Mouse (Mus musculus) megakaryocyte-erythroid progenitor cell, adult 5-6 weeks (primary cell): ENCODE measurements at regions not wholly inside any gene's neighbourhood (a gene's known extent, or its start where the extent isn't known, plus 50 kb on each side); places are given as distances from the start of the nearest gene placed in this dataset.
A peak's percentile ranks its signal among the peaks of the same experiment; 100 is the strongest.

Experiments used
- ATAC-seq: replicated peaks from 2 replicates; pipeline ENCODE4 v1.8.0; 2016; ENCODE audit warnings: mild to moderate bottlenecking, inconsistent platforms; ENCODE audit not compliant: severe bottlenecking, poor library complexity, low FRiP score, low TSS enrichment

DNA sequence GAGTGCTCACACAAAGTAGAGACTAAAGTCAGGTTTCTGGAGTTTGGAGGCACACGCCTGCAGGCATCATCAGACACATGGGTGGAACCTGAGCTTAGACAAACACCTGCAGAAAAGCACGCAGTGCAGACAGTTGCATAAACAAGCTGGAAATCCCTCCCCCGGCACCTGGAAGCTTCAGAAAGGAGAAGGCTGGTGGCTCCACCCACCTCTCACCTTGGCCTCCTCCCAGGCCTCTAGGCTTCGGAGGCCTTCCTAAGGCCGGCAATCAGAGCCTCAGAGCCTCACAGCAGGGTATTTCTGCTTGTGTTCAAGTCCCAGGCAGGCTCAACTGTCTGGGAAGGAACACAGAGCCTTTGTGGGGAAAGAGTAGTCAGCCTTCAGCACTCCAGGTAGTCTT is 108.2 kb upstream of the Haao start:
- ATAC-seq: no peak

DNA sequence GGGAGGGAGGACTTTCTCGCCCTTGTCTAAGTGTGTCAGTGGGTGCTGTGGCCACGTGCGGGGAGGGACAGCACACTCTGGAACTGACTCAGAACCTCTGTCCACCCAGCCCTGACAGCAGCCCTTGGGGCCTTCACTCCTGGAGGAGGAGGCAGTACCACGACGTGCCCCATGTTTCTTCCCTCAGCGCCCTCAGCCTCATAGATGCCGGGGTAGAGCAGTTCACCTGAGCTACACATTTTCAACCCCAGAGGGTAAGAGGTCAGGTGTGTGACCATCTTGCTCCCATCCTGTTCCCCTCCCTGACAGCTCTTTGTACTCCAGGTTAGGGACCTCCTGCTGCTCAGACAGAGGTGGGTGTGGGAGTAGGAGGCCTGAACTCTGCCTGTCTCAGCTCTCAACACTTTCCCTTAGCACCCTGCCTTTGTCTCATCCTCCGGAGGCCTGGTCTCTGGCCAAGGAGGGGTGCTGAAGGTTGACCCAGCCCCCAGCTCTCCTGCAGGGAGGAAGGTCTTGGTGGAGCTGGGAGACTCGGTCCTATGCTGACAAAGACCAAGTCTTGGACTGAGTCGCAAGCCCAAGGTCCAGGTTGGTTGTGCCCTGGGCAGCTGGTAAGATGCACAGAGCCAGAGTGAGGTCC is 107.4 kb upstream of the Haao start:
- ATAC-seq: no peak

DNA sequence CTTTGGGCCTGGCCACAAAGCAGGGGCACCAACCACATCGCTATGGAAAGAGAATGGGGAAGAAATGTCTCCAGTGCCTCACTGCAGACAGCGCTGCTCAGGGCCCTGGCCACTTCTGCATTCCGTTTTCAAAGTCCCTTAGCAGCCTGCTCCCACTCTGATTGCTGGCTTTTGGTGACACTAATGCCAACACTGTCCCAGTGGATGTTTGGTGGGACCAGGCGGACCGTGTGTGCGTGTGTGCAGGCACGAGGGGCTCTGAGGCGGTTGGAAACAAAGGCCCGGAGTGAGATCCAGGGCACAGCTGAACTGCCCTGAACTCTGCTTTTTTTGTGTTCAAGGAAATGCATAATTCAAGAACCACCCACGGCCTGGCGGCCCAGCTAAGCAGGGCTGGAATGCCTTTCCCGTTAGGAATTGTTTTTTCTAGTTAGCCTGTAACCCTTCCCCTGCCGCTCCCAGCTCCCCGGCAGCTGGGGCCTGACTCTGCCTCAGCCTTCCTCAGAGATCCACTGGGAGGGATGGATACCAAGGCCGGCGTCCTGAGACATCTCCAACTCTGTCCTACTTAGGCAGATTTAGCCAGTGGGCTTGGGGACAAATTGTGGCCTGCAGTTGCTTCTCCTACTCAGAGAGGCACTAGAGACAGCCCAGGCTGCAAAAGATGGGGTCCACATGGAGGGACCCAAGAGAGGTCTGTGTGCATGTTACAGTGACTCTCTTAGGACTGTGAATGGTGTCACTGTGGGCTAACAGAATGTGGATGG is 106.7 kb upstream of the Haao start:
- no peak for ATAC-seq

DNA sequence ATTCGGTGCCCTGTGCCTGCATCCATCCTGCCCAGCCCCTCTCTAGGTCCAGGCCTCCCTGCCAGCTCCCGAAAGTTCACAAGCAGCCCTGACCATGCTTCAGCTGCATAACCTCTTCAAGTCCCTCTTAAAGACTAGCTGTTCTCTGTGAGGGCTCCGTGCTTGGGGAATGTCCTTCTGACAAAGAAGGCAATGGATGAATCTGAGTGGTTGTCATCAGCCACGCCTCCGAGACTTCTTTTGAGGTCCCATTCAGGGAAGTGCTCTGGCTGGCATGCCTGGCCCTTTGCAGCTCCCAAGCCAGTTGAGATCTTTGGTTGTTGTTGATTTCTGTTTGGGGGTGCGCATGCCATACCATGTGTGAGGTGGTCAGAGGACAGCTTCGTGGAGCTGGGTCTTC is 105.9 kb upstream of the Haao start:
- ATAC-seq: no peak

DNA sequence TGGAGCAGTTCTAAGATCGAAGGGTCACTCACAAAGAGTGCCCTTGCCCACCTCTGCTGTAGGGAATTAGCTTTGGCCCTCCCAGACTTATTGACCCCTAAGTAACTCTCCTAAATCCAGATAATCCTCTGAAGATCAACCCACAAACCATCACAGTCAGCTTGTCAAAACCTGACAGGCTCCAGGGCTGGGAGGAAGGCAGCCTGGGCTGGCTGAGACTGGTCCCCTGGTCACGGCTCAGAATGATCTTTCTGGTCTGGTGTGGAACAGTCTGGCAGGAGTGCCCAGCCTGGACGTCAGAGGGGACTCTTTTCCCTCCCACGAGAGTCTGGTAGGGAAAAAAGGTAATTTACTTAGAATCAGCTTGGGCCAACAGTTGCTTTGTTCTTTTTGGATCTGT is 99.0 kb upstream of the Haao start:
- ATAC-seq: no peak

DNA sequence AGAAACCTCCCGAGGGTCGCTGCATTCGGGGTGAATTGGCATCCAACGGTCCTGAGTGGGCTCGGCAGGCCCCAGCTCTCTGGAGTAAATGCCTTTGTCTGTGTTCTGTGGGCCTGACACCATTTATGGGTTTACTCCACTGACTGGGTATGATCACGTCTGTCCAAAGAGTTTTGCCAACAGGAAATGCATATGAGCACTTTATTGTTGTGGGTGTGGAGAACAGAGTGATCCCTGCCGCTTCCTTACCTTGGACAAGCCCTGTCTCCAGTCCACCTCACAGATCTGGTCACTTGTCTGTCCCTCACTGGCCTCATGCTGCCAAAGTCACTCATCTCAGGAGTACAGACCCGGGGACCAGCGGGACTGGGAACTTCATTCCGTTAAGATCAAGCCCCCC is 91.6 kb upstream of the Haao start:
- no peak for ATAC-seq

DNA sequence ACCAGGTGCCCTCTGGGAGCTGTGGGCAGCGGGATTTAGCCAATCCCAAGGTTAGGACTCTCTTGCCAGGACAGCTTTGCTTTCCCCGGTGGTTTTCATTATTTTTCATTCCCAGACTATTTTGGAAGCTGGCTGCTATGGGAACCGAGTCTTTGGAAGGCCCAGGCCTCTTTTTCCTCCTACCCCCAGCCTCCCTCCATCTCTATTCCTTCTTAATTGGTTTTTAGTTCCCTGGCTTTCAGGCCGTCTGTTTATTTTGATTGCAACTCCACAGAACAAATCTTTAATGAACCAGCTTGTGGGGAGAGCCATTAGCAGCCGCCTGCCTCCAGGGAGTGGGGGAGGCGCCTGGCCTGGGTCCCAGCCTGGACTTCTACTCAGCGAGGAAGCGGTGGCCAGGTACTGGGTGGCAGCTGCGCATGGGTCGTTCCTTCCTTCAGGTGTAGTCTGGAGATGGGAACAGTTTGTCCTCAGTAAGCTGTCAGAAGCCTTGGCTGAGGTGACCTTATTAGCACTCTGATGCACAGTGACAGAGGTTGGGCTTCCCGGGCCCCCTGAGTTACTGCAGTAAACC is 91.0 kb upstream of the Haao start:
- no peak for ATAC-seq

DNA sequence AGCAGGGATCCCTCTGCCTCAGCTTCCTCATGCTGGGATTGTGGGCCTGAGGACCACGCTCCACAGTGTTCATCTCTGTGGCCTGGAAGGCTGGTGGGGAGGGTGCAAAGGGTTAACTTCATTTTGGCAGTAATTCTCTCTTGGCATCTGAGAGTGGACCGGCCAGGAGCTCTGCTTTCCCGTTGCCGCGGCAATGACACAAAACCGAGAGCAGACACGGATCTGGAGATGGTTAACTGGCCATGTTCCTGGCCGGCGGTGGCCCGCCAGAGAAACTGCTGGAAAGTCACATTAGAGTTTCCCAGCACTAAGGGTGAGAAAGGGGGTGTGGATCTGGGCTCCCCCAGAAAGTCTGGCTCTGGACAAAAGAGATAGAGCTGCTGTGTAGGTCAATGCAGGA is 89.8 kb upstream of the Haao start:
- no peak for ATAC-seq

DNA sequence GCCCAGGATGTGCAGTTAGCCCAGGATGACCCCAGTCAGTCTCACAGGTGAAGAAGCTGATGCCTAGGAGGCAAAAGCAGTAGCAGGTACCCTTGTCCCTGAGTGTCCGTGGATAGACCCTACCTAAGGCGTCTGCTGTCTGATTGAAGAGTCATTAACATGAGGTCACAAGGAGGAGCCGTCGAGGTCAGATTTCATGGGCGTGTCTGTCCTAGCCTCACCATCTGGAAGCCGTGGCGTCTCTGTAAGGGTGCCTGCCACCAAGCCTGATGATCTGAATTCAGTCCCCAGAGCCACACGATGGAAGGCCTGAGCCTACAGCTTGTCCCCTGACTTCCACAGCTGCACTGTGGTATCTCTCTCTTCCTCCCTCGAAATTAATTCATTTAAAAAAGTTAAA is 88.9 kb upstream of the Haao start:
- no peak; the same call in 1 of the 2 replicates for ATAC-seq

DNA sequence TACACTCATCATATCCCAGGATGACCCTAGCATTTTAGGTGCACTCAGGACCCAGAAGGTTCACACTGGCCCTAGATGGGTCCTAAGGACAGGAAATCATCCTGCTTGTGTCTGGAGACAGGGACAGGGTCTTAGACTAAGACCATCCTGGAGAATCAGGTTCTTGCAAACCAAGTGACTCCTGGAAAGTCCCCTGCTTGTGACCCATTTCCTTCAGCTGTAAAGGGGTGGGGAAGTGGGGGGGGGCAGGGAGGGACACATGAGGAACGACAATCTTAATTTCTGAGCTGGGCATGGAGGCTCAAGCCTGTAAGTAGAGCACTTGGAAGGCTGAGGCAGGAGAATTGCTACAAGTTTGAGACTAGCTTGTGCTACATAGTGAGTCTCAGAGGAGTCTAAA is 88.2 kb upstream of the Haao start:
- 0 out of 2 replicates have a peak, but pooled peaks have one; percentile 15 for ATAC-seq

DNA sequence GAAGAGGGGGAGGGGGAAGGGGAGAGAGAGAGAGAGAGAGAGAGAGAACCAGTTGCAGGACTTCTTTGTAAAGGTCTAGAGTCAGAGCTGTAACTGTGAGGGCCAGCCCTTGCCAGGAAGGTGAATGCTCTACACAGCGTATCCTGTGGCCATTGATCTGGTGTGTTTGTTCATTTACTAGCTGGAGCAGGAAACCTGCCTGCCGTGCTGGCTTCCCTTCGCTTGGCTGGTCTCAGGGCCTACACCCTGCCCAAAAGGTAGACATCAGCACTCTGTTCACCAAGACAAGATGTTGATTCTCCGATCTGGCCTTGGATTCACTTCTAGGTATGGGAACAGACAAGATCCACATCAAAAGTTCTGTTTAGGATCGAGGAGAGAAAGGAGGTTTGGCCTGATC is 87.5 kb upstream of the Haao start:
- ATAC-seq: 0 out of 2 replicates have a peak, but pooled peaks have one; percentile 5

DNA sequence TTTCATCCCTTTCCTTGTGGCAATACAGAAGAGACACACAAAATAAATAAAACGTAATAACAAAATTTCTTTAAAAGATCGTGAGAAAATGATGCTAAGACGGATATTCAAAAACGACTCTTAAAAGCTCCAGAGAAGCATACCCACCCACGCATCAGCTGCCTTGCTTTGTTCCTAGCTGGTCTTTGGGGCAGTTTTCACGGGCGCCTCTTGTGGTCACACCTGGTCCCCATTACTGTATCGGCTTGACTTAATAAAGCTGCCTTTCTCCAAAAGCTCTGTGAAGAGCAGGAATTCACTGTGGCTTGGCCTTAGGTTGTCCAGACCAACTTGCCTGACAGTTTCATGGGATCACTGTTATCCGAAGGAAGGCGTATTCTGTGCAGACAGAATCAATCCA is 86.0 kb upstream of the Haao start:
- ATAC-seq: no peak

DNA sequence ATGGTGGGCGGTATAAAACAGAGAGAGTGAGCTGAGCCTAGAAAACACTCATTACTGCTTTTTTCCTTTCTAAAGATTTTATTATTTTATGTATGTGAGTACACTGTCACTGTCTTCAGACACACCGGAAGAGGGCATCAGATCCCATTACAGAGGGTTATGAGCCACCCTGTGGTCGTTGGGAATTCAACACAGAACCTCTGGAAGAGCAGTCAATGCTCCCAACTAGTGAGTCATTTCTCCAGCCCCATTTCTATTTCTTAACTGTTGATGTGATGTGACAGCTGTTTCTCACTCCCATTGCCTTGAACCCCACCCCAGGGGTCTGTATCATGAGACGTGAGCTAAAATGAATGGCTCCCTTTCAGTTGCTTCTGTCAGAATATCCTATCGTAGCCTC is 82.6 kb upstream of the Haao start:
- no peak for ATAC-seq

DNA sequence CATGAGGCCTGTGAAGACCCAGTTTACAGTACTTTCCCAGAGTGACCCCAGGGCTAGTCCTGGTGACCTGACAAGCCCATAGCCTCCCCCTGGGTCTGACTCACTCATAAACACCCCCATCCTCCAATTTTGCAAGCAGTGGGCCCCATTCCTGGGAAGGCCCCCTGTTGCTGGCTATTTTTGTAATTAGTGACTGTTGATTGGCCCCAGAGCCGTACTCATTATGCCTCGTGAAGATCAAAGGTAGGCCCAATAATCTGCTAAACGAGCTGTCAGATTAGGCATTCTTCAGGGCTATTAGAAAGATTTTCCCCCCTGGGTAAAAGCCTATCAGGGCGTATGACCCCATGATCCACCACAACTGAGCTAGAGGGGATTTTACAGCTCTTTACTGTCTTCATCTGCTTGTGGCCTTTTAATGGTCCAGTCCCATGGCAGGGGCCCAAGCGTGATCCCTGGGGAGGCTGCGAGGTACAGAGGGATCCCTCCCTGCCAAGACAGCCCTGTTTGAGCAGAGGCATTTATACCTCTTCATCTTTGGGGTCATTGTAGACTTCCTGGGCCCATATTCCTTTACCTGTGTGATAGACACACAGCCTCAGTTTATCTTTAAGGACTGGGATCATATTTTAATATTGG is 80.1 kb upstream of the Haao start:
- no peak for ATAC-seq

DNA sequence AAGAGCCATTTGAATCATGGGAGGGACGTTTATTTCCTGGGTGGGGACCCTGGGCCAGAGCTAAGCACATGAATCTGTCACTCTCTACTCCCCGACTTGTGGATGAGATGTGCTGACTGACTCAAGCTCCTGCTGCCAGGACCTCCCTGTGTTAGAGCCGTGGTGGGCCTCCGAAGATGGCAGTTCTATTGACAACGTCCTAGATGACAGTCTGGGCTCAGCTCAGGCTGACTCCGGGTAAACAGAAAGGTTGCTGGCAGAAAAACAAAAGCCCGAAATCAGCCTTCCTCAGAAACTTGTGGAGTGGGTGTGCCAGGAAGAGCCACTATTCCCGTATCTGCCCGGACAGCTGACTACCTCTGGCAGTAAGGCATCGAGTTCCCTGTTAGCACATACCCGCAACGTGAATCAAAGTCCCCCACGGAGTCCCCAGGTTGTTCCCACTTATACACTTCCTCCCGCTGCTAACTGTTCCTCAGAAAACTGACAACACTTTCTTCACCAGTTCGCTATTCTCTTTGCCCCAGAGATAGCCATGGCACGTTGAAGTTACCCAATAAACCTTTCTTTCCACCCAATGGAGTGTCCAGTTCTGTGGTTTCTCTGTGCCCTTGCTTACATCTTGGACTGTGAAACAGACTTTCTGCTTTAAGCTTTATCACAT is 76.6 kb upstream of the Haao start:
- no peak for ATAC-seq

DNA sequence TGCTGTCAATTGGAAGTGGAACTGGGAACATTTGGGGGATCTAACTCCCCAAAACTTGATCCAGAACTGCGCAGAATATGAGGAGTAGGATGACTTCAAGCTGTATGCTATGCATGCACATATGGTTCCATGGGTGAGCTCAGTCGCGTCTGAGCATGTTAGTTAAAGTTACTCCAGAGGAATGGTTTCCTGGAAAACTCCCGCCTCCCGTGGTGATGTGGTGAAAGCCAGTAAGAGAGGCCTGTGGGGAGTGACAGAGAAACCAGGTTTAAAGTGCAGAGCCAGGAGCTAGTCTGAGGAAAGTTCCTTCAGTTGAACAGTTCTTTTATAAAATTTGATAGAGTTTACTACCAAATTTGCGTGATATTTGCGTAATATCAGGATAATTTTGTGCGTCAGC is 73.1 kb upstream of the Haao start:
- ATAC-seq: no peak

DNA sequence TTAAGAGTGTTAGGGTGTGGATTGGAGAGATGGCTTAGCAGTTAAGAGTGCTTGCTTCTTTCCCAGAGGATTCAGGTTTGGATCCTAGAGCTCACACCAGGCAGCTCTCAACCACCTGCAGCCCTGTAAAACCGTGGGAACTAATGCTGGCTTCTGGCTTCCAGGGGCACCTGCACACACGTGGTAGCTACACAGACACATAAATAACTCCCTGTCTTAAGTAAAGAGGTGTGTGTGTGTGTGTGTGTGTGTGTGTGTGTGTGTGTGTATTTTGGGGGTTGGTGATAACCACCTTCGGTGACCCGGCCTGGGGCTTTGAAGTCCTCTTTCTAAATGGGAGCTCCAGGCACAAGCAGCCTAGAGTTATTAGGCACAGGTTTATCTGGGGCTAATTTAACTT is 72.5 kb upstream of the Haao start:
- no peak for ATAC-seq

DNA sequence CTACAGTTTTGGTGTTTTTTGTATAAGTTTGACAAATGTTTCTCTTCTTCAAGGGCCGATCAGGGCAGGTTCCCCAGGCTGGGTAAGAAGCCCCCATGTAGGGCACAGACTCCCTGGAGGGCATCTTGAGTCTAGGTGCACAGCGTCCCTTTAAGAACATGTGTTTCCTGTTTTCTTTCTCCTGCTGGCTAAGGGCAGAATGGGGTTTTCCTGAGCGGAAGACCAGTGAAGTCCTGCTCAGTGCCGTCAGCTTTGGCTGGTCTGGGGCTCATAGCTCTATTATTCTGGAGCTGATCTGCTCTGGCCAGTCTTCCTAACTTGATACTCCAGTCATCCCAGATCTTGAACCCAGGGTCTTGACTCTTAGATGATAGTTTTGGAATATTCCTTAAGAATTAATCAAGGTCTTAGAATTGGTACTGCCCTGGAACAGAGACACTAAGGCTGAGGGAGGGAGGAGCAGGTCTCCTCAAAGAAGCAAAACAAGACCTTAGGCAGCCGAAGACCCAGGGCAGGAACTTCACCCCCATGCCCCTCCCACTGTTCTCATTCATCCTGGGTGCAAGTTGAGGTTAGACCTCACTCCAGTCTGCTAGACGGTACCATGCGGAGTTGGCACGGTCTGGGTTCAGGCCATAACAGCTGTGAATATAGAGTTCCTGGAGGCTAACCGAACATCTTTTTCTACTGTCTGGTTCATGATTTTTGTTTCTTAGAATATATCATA is 70.8 kb upstream of the Haao start:
- no peak for ATAC-seq

DNA sequence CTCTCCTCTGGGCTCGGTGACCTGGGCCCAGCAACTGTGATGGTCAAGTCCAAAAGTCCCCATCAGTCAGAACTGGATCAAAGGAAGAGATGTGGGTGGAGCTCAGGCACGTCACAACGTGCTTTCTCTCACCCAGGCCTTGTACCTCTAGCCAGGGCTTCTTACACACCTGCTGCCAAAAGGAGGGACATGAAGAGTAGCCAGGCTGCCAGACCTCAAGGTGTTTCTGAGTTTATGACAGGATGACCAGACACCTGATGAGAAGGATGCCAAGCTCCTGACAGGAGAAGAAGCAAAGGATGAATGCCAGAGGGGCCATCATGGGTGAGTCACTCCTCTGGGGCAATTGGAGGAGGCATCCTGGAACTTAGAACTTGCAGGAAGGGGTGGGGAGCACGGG is 70.0 kb upstream of the Haao start:
- ATAC-seq: no peak
